Mouse (Mus musculus) heart, embryonic 13.5 days (tissue): ENCODE data around the gene Tes3-ps. TPM values are rescaled to one million over a fixed set of nuclear protein-coding genes. Genes with fewer than 3 reads are reported as not detected.

ENCODE experiments used
- ATAC-seq: fragments of 200-750 bp; cut with Nextera tagmentation; 2 replicates; pipeline ENCODE4 v1.8.0; 2017; ENCODE audit warnings: moderate TSS enrichment; ENCODE audit not compliant: insufficient number of reproducible peaks, low FRiP score, low TSS enrichment; ENCODE audit errors: extremely low read depth
- H3K27ac ChIP-seq: fragments of 300-500 bp; sonication (generic); replicated peaks from 2 replicates; pipeline ENCODE4 v1.5.1; 2015; ENCODE audit warnings: moderate library complexity, mild to moderate bottlenecking, inconsistent platforms
- H3K27me3 ChIP-seq: fragments of 300-500 bp; sonication (generic); replicated peaks from 2 replicates; pipeline ENCODE4 v1.6.1; 2015; ENCODE audit warnings: mild to moderate bottlenecking, inconsistent platforms
- H3K36me3 ChIP-seq: fragments of 300-500 bp; sonication (generic); 2 replicates; pipeline ENCODE4 v1.6.1; 2015; ENCODE audit warnings: mild to moderate bottlenecking, inconsistent platforms
- H3K4me1 ChIP-seq: fragments of 300-500 bp; sonication (generic); 2 replicates; pipeline ENCODE4 v1.6.1; 2015; ENCODE audit warnings: inconsistent platforms
- H3K4me2 ChIP-seq: fragments of 300-500 bp; sonication (generic); 2 replicates; pipeline ENCODE4 v1.6.1; 2015; ENCODE audit warnings: inconsistent platforms, mild to moderate bottlenecking, moderate library complexity
- H3K4me3 ChIP-seq: fragments of 300-500 bp; sonication (generic); 2 replicates; pipeline ENCODE4 v1.5.1; 2015; ENCODE audit warnings: moderate library complexity, mild to moderate bottlenecking, inconsistent platforms
- H3K9ac ChIP-seq: fragments of 300-500 bp; sonication (generic); 2 replicates; pipeline ENCODE4 v1.6.1; 2015; ENCODE audit warnings: inconsistent platforms, mild to moderate bottlenecking, moderate library complexity
- H3K9me3 ChIP-seq: fragments of 300-500 bp; sonication (generic); 2 replicates; pipeline ENCODE4 v1.6.1; 2016; ENCODE audit warnings: inconsistent platforms
- WGBS: fragments of 180-500 bp; shearing (Covaris S2); methylation state at CpG from one replicate; pipeline ENCODE4 v1.1.7; 2015; ENCODE audit warnings: mixed read lengths; 5-methylcytosine and 5-hydroxymethylcytosine counted together
- polyA plus RNA-seq: library from polyadenylated mRNA; unstranded; fragments of >200 nt; fragmentation: Nextera tagmentation; extraction: Ambion mirVana; gene quantifications from 2 replicates; pipeline ENCODE4 v1.2.1, GENCODE M21; 2015

Tes3-ps gene
- polyA plus RNA-seq, 1 experiment from 2014 or later, result 0.72 TPM

GRCm38 (mm10) chr13:49469002-49469401 lies 24.1 kb upstream of the Tes3-ps start:
- H3K9me3 ChIP-seq, result no peaks in the 10 kb centered on the region
- no peak overlapping the region for H3K27ac ChIP-seq
- H3K36me3 ChIP-seq, result peaks cover 21% of the 10 kb centered on the region
- H3K4me2 ChIP-seq, result no peak overlapping the region
- no peak overlapping the region for H3K9ac ChIP-seq
- no peaks in the 10 kb centered on the region for H3K27me3 ChIP-seq
- peaks cover 15% of the 10 kb centered on the region for H3K4me1 ChIP-seq
- no peak for ATAC-seq
- H3K4me3 ChIP-seq, result no peak overlapping the region
- 87% methylated on average over 5 of the region's 5 CpGs for WGBS

- H3K4me1 ChIP-seq, result peaks cover 15% of the 10 kb centered on the region
- ATAC-seq, result no peak
- no peak overlapping the region for H3K4me3 ChIP-seq
- H3K9me3 ChIP-seq, result no peaks in the 10 kb centered on the region
- WGBS, result 75% methylated on average over 4 of the region's 4 CpGs
- H3K27me3 ChIP-seq, result no peaks in the 10 kb centered on the region
- no peak overlapping the region for H3K27ac ChIP-seq
- H3K4me2 ChIP-seq, result no peak overlapping the region
- H3K36me3 ChIP-seq, result peaks cover 8% of the 10 kb centered on the region
- no peak overlapping the region for H3K9ac ChIP-seq
These were observed 22.8 kb upstream of the Tes3-ps start for GRCm38 (mm10) chr13:49470319-49470718.

- no peak for ATAC-seq
- 61% methylated on average over 4 of the region's 4 CpGs for WGBS
These were observed 22.3 kb upstream of the Tes3-ps start for GRCm38 (mm10) chr13:49470806-49471205.

GRCm38 (mm10) chr13:49471981-49472675 lies 21.0 kb upstream of the Tes3-ps start:
- Histone ChIP-seq H3K4me1 (peaks cover 12% of the 10 kb centered on the region), H3K4me2 (no peak overlapping the region), H3K9ac (no peak overlapping the region), H3K9me3 (no peaks in the 10 kb centered on the region), H3K27me3 (no peaks in the 10 kb centered on the region), H3K36me3 (no peaks in the 10 kb centered on the region), H3K27ac (no peak overlapping the region), H3K4me3 (no peak overlapping the region)
- no peak for ATAC-seq
- WGBS, result 65% methylated on average over 4 of the region's 4 CpGs

More at GRCm38 (mm10) chr13:49470806-49471205, 22.3 kb upstream of the Tes3-ps start:
- Histone ChIP-seq H3K4me2 (no peak overlapping the region), H3K9ac (no peak overlapping the region), H3K27ac (no peak overlapping the region), H3K27me3 (no peaks in the 10 kb centered on the region), H3K36me3 (peaks cover 3% of the 10 kb centered on the region), H3K4me3 (no peak overlapping the region), H3K4me1 (peaks cover 15% of the 10 kb centered on the region), H3K9me3 (no peaks in the 10 kb centered on the region)

- no peaks in the 10 kb centered on the region for H3K9me3 ChIP-seq
- H3K27ac ChIP-seq, result no peak overlapping the region
- H3K9ac ChIP-seq, result no peak overlapping the region
- no peaks in the 10 kb centered on the region for H3K27me3 ChIP-seq
- WGBS, result 92% methylated on average over 6 of the region's 6 CpGs
- ATAC-seq, result no peak
- no peak overlapping the region for H3K4me2 ChIP-seq
- H3K36me3 ChIP-seq, result no peaks in the 10 kb centered on the region
- H3K4me3 ChIP-seq, result no peak overlapping the region
- peaks cover 14% of the 10 kb centered on the region for H3K4me1 ChIP-seq
These were observed 20.5 kb upstream of the Tes3-ps start for GRCm38 (mm10) chr13:49472676-49473005.

- H3K27me3 ChIP-seq, result no peaks in the 10 kb centered on the region
- H3K4me2 ChIP-seq, result no peak overlapping the region
- H3K27ac ChIP-seq, result no peak overlapping the region
- no peak for ATAC-seq
- WGBS, result 78% methylated on average over 3 of the region's 3 CpGs
- no peaks in the 10 kb centered on the region for H3K9me3 ChIP-seq
- no peak overlapping the region for H3K4me3 ChIP-seq
- H3K36me3 ChIP-seq, result no peaks in the 10 kb centered on the region
- H3K4me1 ChIP-seq, result peaks cover 16% of the 10 kb centered on the region
- no peak overlapping the region for H3K9ac ChIP-seq
These were observed 15.2 kb upstream of the Tes3-ps start for GRCm38 (mm10) chr13:49477887-49478286.

- Histone ChIP-seq H3K4me3 (no peak overlapping the region), H3K36me3 (no peaks in the 10 kb centered on the region), H3K4me1 (peaks cover 16% of the 10 kb centered on the region), H3K9me3 (no peaks in the 10 kb centered on the region), H3K9ac (no peak overlapping the region), H3K27ac (no peak overlapping the region; the same call in 1 of the 2 replicates), H3K4me2 (no peak overlapping the region), H3K27me3 (no peaks in the 10 kb centered on the region)
- 82% methylated on average over 6 of the region's 6 CpGs for WGBS
- no peak for ATAC-seq
These were observed 14.2 kb upstream of the Tes3-ps start for GRCm38 (mm10) chr13:49478851-49479374.

GRCm38 (mm10) chr13:49479399-49479798 lies 13.7 kb upstream of the Tes3-ps start:
- Histone ChIP-seq H3K27me3 (no peaks in the 10 kb centered on the region), H3K4me3 (no peak overlapping the region), H3K4me2 (no peak overlapping the region), H3K4me1 (peaks cover 16% of the 10 kb centered on the region), H3K9me3 (no peaks in the 10 kb centered on the region), H3K27ac (peak overlapping the region; percentile 56), H3K9ac (no peak overlapping the region), H3K36me3 (no peaks in the 10 kb centered on the region)
- 79% methylated on average over 4 of the region's 4 CpGs for WGBS
- ATAC-seq, result no peak

GRCm38 (mm10) chr13:49480057-49480456 lies 13.1 kb upstream of the Tes3-ps start:
- ATAC-seq, result no peak; the same call in 1 of the 2 replicates
- Histone ChIP-seq H3K4me2 (no peak overlapping the region), H3K9ac (no peak overlapping the region), H3K4me3 (no peak overlapping the region), H3K9me3 (no peaks in the 10 kb centered on the region), H3K27ac (no peak overlapping the region), H3K36me3 (no peaks in the 10 kb centered on the region), H3K27me3 (no peaks in the 10 kb centered on the region), H3K4me1 (peaks cover 16% of the 10 kb centered on the region)
- WGBS, result 45% methylated on average over 2 of the region's 2 CpGs

- H3K4me2 ChIP-seq, result no peak overlapping the region
- no peak for ATAC-seq
- peaks cover 16% of the 10 kb centered on the region for H3K4me1 ChIP-seq
- H3K36me3 ChIP-seq, result no peaks in the 10 kb centered on the region
- 57% methylated on average over 5 of the region's 5 CpGs for WGBS
- H3K27ac ChIP-seq, result peak overlapping the region; percentile 84
- H3K27me3 ChIP-seq, result no peaks in the 10 kb centered on the region
- no peaks in the 10 kb centered on the region for H3K9me3 ChIP-seq
- H3K9ac ChIP-seq, result 0 out of 2 replicates have a peak overlapping the region, but pooled peaks have one; percentile 45
- no peak overlapping the region for H3K4me3 ChIP-seq
These were observed 12.6 kb upstream of the Tes3-ps start for GRCm38 (mm10) chr13:49480551-49480950.

GRCm38 (mm10) chr13:49485388-49485787 lies 7.7 kb upstream of the Tes3-ps start:
- no peak overlapping the region for H3K4me3 ChIP-seq
- H3K27ac ChIP-seq, result no peak overlapping the region
- H3K9ac ChIP-seq, result no peak overlapping the region
- H3K4me1 ChIP-seq, result peaks cover 5% of the 10 kb centered on the region
- H3K4me2 ChIP-seq, result no peak overlapping the region
- no peaks in the 10 kb centered on the region for H3K36me3 ChIP-seq
- no peaks in the 10 kb centered on the region for H3K27me3 ChIP-seq
- H3K9me3 ChIP-seq, result no peaks in the 10 kb centered on the region
- 85% methylated on average over 5 of the region's 5 CpGs for WGBS
- no peak for ATAC-seq

- Histone ChIP-seq H3K36me3 (no peaks in the 10 kb centered on the region), H3K4me1 (peaks cover 13% of the 10 kb centered on the region), H3K4me3 (peak within 1 kb of the TSS; percentile 21; the same call in 1 of the 2 replicates), H3K9ac (no peak within 1 kb of the TSS), H3K27me3 (no peaks in the 10 kb centered on the region), H3K4me2 (peak within 1 kb of the TSS; percentile 33), H3K9me3 (no peaks in the 10 kb centered on the region), H3K27ac (peak within 1 kb of the TSS; percentile 50; the same call in 1 of the 2 replicates)
- no peak for ATAC-seq
- WGBS, result 70% methylated on average over 4 of the region's 4 CpGs
These were observed 11.4 kb downstream of the Tes3-ps start, which contains the start of gene Ecm2 for GRCm38 (mm10) chr13:49504510-49504909. Gene Ecm2 (plus strand): TSS chr13:49504810.
